Mouse (Mus musculus): ENCODE data around the gene Dppa5a. TPM values are rescaled to one million over a fixed set of nuclear protein-coding genes. Genes with fewer than 3 reads are reported as not detected.

Dppa5a gene
- polyA plus RNA-seq, 1 experiment from 2014 or later, result 0.65 TPM

Other genes with a start within 250 kb of the Dppa5a start
- gene Gsta4, start 185.4 kb downstream of the Dppa5a start, polyA plus RNA-seq (2014; fragmentation: Nextera tagmentation; extraction: Ambion mirVana), result 55.0 and 58.5 TPM in 2 replicates
- gene Gsta1, start 137.5 kb downstream of the Dppa5a start, polyA plus RNA-seq (2014; fragmentation: Nextera tagmentation; extraction: Ambion mirVana), result not detected in 2 replicates
- not detected in 2 replicates for gene Gm3776, start 111.0 kb downstream of the Dppa5a start, polyA plus RNA-seq (2014; fragmentation: Nextera tagmentation; extraction: Ambion mirVana)
- not detected in 2 replicates for gene Gm10639, start 78.3 kb downstream of the Dppa5a start, polyA plus RNA-seq (2014; fragmentation: Nextera tagmentation; extraction: Ambion mirVana)
- not detected in 2 replicates for gene Omt2a, start 53.4 kb downstream of the Dppa5a start, polyA plus RNA-seq (2014; fragmentation: Nextera tagmentation; extraction: Ambion mirVana)
- gene Omt2b, start 40.6 kb downstream of the Dppa5a start, polyA plus RNA-seq (2014; fragmentation: Nextera tagmentation; extraction: Ambion mirVana), result not detected in 2 replicates
- not detected in 2 replicates for gene Gsta2, start 12.4 kb downstream of the Dppa5a start, polyA plus RNA-seq (2014; fragmentation: Nextera tagmentation; extraction: Ambion mirVana)
- gene Ooep, start 10.5 kb upstream of the Dppa5a start, polyA plus RNA-seq (2014; fragmentation: Nextera tagmentation; extraction: Ambion mirVana), result 4.7 and 5.2 TPM in 2 replicates
- 0.28 and 0.49 TPM in 2 replicates for gene Ddx43, start 27.6 kb upstream of the Dppa5a start, polyA plus RNA-seq (2014; fragmentation: Nextera tagmentation; extraction: Ambion mirVana)
- gene Cgas, start 75.1 kb upstream of the Dppa5a start, polyA plus RNA-seq (2014; fragmentation: Nextera tagmentation; extraction: Ambion mirVana), result 0.39 and 0.44 TPM in 2 replicates
- 28.0 and 30.6 TPM in 2 replicates for gene Mto1, start 80.0 kb upstream of the Dppa5a start, polyA plus RNA-seq (2014; fragmentation: Nextera tagmentation; extraction: Ambion mirVana)
- gene Gm17324, start 80.6 kb upstream of the Dppa5a start, polyA plus RNA-seq (2014; fragmentation: Nextera tagmentation; extraction: Ambion mirVana), result 0.72 and 0.80 TPM in 2 replicates
- gene Eef1a1, start 121.0 kb upstream of the Dppa5a start, polyA plus RNA-seq (2014; fragmentation: Nextera tagmentation; extraction: Ambion mirVana), result 4,522 and 4,661 TPM in 2 replicates
- gene Slc17a5, start 219.9 kb upstream of the Dppa5a start, polyA plus RNA-seq (2014; fragmentation: Nextera tagmentation; extraction: Ambion mirVana), result 10.1 and 12.7 TPM in 2 replicates
- 4.6 and 5.4 TPM in 2 replicates for gene Cd109, start 247.4 kb upstream of the Dppa5a start, polyA plus RNA-seq (2014; fragmentation: Nextera tagmentation; extraction: Ambion mirVana)

All from forebrain, embryonic 11.5 days (tissue).